18 mouse cellular contexts compared by ENCODE assay signal in genomic region chr4:117652727-117653126, GRCm38 (mm10). TPM values are rescaled to one million over a fixed set of nuclear protein-coding genes. Genes with fewer than 3 reads are reported as not detected.
DNase-seq lines count a peak whose midpoint lies in the region; ATAC-seq and TF ChIP-seq lines count a peak whose summit lies in the region.
"Had no signal": no experiment of that assay in that cellular context is flagged by ENCODE, and none has a peak within 500 bp of the region (broad histone marks: within the 10 kb centered on the region; RNA-seq: fewer than 3 reads in every experiment).

No protein-coding gene starts in this region.

- no peak overlapping the region for H3K4me2 ChIP-seq in hindbrain, embryonic 14.5 days (replicated peaks)
- H3K4me2 ChIP-seq in liver, embryonic 14.5 days (ENCODE audit: low read depth): no peak overlapping the region
- H3K4me2 ChIP-seq: embryonic facial prominence, embryonic 13.5 days; heart, embryonic 11.5 days; hindbrain, embryonic 13.5 days; intestine, embryonic 15.5 days had no signal

- peaks cover 5% of the 10 kb centered on the region; the same call in 1 of the 2 replicates for H3K36me3 ChIP-seq in hindbrain, embryonic 10.5 days
- H3K36me3 ChIP-seq in hindbrain, embryonic 14.5 days (replicated peaks; ENCODE audit: control insufficient read depth, insufficient read depth): no peaks in the 10 kb centered on the region; the same call in 1 of the 2 replicates
- H3K36me3 ChIP-seq in liver, embryonic 14.5 days (replicated peaks; ENCODE audit: control insufficient read depth, insufficient read depth, low read depth): no peaks in the 10 kb centered on the region

- intact Hi-C loops in heart, postnatal 10 days (cut with DNase I): no loop called here

- WGBS in hindbrain, embryonic 10.5 days: 50% methylated on average over 5 of the region's 5 CpGs
- WGBS in hindbrain, embryonic 14.5 days: 62% methylated on average over 5 of the region's 5 CpGs
- 40% methylated on average over 5 of the region's 5 CpGs for WGBS in liver, embryonic 14.5 days (ENCODE audit: insufficient replicate concordance)

- H3K9ac ChIP-seq in hindbrain, embryonic 14.5 days: no peak overlapping the region
- no peak overlapping the region for H3K9ac ChIP-seq in liver, embryonic 14.5 days (replicated peaks)
- H3K9ac ChIP-seq: embryonic facial prominence, embryonic 13.5 days; hindbrain, embryonic 13.5 days; intestine, embryonic 15.5 days had no signal

- H3K27me3 ChIP-seq in hindbrain, embryonic 10.5 days (ENCODE audit: insufficient read depth, poor library complexity, severe bottlenecking): no peaks in the 10 kb centered on the region; the same call in 1 of the 2 replicates
- no peaks in the 10 kb centered on the region for H3K27me3 ChIP-seq in hindbrain, embryonic 14.5 days (ENCODE audit: control insufficient read depth, insufficient read depth, low read length)
- H3K27me3 ChIP-seq in liver, embryonic 14.5 days (ENCODE audit: control insufficient read depth, insufficient read depth, low read length): no peaks in the 10 kb centered on the region
- H3K27me3 ChIP-seq: embryonic facial prominence, embryonic 13.5 days; hindbrain, embryonic 13.5 days; intestine, embryonic 15.5 days had no signal

- TF ChIP-seq EP300 in liver, embryonic 14.5 days (IDR thresholded peaks at IDR 0.05; ENCODE audit: low read depth): no peak

- no peak overlapping the region for H3K4me3 ChIP-seq in hindbrain, embryonic 10.5 days
- H3K4me3 ChIP-seq in hindbrain, embryonic 14.5 days (replicated peaks; ENCODE audit: low read length): no peak overlapping the region
- no peak overlapping the region for H3K4me3 ChIP-seq in liver, embryonic 14.5 days (ENCODE audit: insufficient read depth in 1 of 2, low read depth in 2 of 2, low read length in 2 of 2)
- H3K4me3 ChIP-seq: embryonic facial prominence, embryonic 13.5 days; gastrocnemius, adult 2 months; hindbrain, embryonic 13.5 days; intestine, embryonic 15.5 days had no signal

- no peak for ATAC-seq in hindbrain, embryonic 14.5 days (ENCODE audit: low FRiP score)
- ATAC-seq in common myeloid progenitor, adult 5-6 weeks (replicated peaks; ENCODE audit: low read depth, poor library complexity, severe bottlenecking): 0 out of 2 replicates have a peak, but pooled peaks have one; percentile 36
- peak; percentile 71; the same call in 1 of the 2 replicates for ATAC-seq in liver, embryonic 14.5 days (ENCODE audit: insufficient read depth)
- ATAC-seq in inflammation-experienced regulatory T-cells, adult 6 months: no peak
- ATAC-seq: intestine, embryonic 15.5 days had no signal

- no peaks in the 10 kb centered on the region for H3K9me3 ChIP-seq in hindbrain, embryonic 10.5 days
- no peaks in the 10 kb centered on the region for H3K9me3 ChIP-seq in hindbrain, embryonic 14.5 days (ENCODE audit: control insufficient read depth, low read length)
- no peaks in the 10 kb centered on the region for H3K9me3 ChIP-seq in liver, embryonic 14.5 days (ENCODE audit: control insufficient read depth, low read length)
- H3K9me3 ChIP-seq: embryonic facial prominence, embryonic 13.5 days; hindbrain, embryonic 13.5 days; intestine, embryonic 15.5 days had no signal

- TF ChIP-seq CTCF in liver, embryonic 14.5 days (IDR thresholded peaks at IDR 0.05; ENCODE audit: low read depth): peak; percentile 44

- H3K27ac ChIP-seq in hindbrain, embryonic 10.5 days: peak overlapping the region; percentile 40; the same call in 1 of the 2 replicates
- H3K27ac ChIP-seq in hindbrain, embryonic 14.5 days: no peak overlapping the region
- H3K27ac ChIP-seq in liver, embryonic 14.5 days: no peak overlapping the region
- H3K27ac ChIP-seq: embryonic facial prominence, embryonic 13.5 days; gastrocnemius, adult 2 months; intestine, embryonic 15.5 days; stomach, postnatal 0 days had no signal

- DNase-seq in hindbrain, embryonic 10.5 days (ENCODE audit: low spot score): no peak
- no peak for DNase-seq in hindbrain, embryonic 14.5 days (ENCODE audit: low spot score)
- peak; percentile 49 for DNase-seq in A20 (ENCODE audit: low read depth, low spot score)
- peak in 1 of 3 experiments; percentile 36 for DNase-seq in liver, embryonic 14.5 days (ENCODE audit: low read depth in 3 of 3, low spot score in 3 of 3)
- no peak for DNase-seq in heart, postnatal 10 days
- DNase-seq in spleen, postnatal 4 days (ENCODE audit: low spot score in 2 of 2): no peak
- DNase-seq: cerebellum, adult 9-11 months; gastrocnemius, adult 2 months; heart, postnatal 14 days; lung, adult 18-20 months; retina, postnatal 1 day had no signal

- H3K4me1 ChIP-seq in hindbrain, embryonic 10.5 days (replicated peaks): peaks cover 90% of the 10 kb centered on the region
- peaks cover 42% of the 10 kb centered on the region for H3K4me1 ChIP-seq in hindbrain, embryonic 14.5 days (replicated peaks; ENCODE audit: control insufficient read depth, insufficient read depth, low read length)
- H3K4me1 ChIP-seq in liver, embryonic 14.5 days (replicated peaks; ENCODE audit: control insufficient read depth in 2 of 2, insufficient read depth in 2 of 2, low read length in 1 of 2): peaks cover 0 to 6% of the 10 kb centered on the region in 2 experiments; a peak in 1 of 4 replicates

RNA-seq across cellular contexts. Expression of gene Dmap1, which starts 29.3 kb away (rescaled TPM):
- 69.2 and 72.5 TPM in 2 replicates for polyA plus RNA-seq in hindbrain, embryonic 10.5 days (2016; fragmentation: Nextera tagmentation; extraction: Ambion mirVana)
- polyA plus RNA-seq in hindbrain, embryonic 14.5 days (2014; fragmentation: Nextera tagmentation; extraction: Ambion mirVana): 82.0 and 85.4 TPM in 2 replicates
- total RNA-seq in common myeloid progenitor, adult 5-6 weeks (2017): 24.5 and 29.5 TPM in 2 replicates
- polyA plus RNA-seq in liver, embryonic 14.5 days (2012; rRNA removed): 10.7 and 14.1 TPM in 2 replicates
- polyA plus RNA-seq in liver, embryonic 14.5 days (2014; fragmentation: Nextera tagmentation; extraction: Ambion mirVana): 19.2 and 25.4 TPM in 2 replicates
- 10 to 100 TPM; 19.5 to 27.7 (median 21.6) TPM for polyA plus RNA-seq in inflammation-experienced regulatory T-cells, adult 6 months (2017; shearing (Covaris generic))
- total RNA-seq in heart, postnatal 10 days (2021): 10 to 100 TPM; 21.6 to 22.9 TPM

Comparison
In these comparisons a context has a peak if more than half of its experiments do, and no peak if none do; other contexts are left out.
1. ATAC-seq: peak in common myeloid progenitor, adult 5-6 weeks (single experiment) and liver, embryonic 14.5 days (single experiment); none in hindbrain, embryonic 14.5 days (single experiment) and inflammation-experienced regulatory T-cells, adult 6 months (single experiment).